Mouse (Mus musculus): ENCODE results near the gene Psmb2.

Gene Psmb2

DNA sequence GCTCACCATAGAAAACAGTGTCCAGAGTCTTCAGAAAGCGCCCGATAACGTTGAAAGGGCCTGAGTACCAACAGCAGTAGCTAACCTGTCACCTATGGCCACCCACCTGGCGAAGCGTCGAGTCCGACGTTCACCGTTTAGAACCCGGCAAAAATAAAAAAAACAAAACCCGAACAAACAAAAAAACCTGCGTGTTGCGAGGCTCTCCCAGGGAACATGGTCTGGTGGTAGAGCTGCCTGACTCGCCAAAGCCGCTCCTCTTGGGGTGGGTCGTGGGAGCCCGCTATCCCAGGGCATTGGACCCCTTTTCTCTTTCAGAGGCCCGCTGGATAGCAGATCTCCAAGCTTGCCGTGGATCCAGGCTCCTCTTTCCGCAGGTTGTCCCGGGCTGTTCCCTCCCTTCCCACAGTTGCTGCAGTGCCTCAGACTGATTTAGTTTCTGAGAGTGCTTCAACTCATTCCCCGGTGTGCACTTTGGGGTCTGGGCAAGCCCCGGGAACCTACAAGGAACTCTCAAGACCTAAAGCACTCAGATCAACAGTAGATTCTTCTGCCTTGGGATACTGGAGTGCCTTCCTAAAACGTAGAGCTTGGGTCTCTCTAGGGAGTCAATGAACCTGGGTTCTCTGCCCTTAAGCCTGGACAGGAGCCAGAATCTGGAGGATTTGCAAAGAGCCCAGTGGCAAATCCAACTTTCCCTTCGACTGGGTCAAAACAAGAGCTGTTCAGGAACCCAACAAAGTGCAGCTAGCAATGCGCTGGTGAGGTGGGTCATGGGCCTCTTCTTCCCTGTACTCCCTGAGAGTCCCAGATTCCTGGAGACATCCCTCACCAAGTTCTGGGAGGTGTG, 55.3 kb downstream of the Psmb2 start:
- DNase-seq = no peak

DNA sequence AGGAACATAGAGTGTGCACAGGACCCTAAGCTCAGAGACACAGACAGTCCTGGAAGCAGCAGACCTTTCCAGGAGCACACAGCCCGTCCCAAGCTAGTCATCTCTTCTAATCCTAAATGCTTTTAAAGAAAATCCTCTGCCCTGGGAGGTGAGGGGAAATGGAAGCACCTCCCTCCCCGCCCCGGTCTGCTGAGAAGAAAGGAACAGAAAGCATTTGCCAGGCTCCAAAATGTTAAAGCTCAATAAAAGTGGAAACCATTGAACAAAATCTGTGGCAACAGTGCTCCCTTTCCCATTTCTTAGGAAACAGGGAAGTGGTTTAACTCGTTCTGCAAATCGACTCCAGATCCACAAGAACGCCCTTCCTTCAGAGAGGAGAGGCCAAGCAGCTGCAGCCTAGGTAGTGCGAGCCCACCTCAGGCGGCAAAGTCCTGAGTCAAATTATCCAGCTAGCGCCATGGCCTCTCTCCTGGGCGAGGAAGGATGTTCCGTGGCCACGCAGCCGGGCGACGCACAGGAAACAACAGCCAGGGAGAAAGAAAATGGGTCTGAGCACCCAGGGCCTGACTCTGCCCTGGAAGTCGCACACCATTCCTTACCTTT, 56.7 kb downstream of the Psmb2 start:
- no peak for DNase-seq

DNA sequence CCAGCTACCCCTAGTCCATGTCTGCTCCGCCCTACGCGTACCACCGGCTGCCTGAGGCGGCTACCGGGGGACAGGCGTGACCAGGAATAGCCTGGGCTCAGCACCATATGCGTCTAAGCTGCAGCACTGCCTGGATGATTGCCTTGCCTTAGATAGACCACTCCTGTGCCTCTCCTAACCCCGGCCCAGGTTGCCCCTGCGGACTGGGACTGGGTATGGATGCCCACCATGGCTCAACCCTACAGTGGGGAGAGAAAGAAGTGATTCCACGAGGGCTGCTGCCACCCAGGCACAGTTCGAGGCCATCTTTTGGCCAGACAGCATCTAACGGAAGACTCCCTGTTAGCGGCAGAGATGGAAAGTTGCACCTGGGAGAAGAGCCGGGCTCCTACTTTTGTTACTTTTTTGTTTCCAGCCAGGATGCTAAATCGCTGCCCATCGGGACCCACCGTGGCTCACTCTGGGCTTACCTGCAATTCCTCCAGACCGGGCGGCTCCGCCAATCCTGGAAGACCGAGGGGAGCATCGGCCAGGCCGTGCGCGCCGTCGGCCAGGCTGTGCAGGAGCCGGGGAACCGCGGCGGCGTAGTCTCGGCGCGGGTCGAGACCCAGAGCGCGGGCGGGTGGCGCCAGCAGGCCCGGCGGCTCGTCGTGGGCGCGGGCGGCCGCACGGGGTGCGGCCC, 57.4 kb downstream of the Psmb2 start:
- DNase-seq = no peak

DNA sequence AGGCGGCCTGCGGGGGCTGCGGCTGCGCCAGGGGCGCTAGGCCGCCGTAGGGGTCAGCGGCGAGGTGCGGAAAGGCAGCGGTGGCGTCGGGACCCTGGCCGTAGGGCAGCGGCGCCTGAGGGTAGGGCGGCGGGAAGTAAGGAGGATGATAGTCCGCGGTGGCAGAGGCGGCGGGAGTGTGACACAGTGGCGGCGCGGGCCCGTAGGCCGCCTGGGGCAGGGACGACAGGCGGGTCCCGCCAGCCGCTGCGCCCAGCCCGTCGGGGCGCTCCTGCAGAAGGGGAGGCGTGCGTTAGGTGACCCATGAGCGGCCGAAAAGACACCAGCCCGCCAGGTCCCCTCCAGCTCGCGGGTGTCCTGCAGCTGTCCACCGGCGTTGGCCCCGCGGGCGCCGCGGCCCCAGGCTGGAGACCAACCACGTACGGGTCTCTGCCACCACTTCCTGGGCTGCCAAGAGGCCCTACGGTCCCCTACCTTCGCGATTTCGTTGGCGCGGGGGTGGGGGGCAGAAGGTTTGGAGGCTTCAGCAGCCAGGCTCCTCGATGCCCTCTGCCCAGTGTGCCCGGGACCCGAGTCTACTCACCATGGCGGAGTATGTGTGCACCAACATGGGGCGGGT, 58.1 kb downstream of the Psmb2 start:
- no peak for DNase-seq

DNA sequence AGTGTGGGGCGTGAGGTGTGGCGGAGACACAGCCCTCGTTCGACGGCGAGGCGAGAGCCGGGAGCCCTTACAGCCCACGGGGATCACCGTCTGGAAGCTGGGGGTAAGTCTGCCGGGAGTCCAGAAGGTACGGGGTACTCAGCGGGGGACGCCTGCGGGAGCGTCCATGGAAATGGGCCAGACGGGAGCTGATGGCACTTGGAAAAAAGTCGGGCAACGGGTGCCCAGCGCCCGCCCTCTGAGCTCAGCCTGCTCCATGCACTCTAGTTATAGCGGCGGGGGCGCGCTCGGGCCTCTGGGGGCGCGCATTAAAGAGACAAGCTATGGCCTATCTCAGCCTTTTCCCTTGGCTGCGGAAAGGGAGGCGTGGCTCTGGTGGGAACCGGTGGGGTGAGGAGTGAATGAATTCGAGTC, 58.6 kb downstream of the Psmb2 start, which contains the start of gene Tfap2e:
TSS of gene Tfap2e (minus strand) at position 240 of the 414 bp plus-strand sequence.
- DNase-seq = peak; percentile 57 to 60

DNA sequence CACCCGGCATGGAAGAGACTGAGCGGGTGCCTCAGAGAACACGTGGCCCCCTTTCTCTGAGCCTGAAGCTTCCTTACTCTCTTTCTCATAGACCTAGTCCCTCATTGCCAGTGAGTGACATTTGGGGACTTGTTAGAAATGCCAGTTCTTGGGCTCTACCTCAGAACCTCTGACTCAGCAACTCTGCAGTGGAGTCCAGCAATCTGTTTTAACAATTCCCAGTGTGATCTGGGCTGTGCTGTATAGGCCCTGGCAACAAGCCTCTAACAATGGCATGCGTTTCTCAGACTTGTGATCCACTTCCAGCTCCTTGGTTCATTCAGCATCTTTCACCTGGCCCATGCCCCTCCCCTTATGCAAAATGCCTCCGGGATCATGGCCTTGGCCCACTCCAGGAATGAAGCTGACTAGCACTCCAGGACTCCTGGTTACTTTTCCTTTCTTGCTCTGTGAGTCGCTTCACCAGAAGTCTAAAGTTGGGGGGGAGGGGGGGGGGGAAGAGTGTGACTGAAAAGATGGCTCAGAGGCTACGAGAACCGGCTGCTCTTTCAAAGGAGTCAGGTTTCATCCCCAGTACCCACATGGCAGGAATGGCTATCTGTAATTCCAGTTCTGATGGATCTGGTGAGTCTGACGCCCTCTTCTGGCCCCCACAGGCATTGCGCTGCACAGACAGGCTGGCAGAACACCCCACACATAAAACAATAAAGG, 62.7 kb downstream of the Psmb2 start:
- DNase-seq = no peak

DNA sequence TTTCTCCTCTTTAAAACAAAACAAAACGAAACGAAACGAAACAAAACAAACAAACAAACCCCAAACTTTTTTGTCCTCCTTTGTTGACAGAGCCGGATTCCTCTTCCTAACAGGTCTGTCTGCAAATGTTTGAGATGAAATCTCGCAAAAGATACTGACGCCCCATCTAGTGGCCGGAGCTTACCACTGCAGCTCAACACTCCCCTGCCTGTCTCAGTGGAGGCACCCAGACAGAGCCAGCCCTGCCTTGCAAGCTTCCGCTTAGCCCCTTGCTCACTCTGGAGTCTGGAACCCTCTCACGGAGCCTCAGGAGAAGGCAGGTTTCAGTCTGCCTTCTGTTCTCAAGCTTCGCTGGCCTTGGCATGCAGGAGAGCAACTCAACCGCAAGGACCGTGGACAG, 64.0 kb downstream of the Psmb2 start:
- peak; percentile 92 to 94 for DNase-seq

DNA sequence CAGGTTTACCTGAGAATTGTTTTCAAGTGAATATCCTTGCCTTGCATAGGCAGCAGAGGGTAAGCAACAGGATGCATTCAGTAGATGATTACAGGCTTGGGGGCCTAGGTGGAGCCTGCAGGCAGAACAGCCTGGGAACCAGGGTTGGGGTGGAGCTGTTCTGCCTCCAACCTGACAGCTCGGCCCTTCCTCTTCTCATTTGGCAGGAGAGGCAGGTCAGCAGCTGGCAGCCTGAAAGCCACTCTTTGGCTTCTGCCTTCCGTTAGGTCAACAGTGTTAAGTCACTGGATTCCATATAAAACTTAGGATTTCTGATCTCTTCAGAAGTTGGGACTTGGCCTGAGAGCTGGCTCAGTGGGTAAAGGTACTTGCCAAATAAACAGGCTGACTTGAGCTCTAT, 65.5 kb downstream of the Psmb2 start:
- DNase-seq = peak in 1 of 2 experiments; percentile 23

DNA sequence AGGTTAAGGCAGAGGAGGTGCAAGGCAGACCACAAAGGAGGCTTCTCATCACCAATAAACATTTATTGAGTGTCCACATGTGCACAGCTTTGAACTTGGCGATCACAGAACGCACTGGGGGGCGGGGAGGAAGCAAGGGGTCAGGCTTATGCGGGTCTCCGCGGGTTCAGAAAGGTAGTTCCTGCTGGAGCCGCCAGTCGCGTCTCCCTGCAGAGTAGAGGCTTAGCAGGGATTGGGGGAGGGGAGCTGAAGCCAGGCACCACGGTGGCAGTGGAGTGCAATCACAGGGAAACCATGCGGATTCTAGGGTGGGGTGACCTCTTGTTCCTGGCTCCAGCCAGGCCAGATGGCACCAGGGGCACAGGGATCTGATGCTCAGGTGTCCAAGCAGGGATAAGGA, 66.3 kb downstream of the Psmb2 start:
- DNase-seq = no peak

DNA sequence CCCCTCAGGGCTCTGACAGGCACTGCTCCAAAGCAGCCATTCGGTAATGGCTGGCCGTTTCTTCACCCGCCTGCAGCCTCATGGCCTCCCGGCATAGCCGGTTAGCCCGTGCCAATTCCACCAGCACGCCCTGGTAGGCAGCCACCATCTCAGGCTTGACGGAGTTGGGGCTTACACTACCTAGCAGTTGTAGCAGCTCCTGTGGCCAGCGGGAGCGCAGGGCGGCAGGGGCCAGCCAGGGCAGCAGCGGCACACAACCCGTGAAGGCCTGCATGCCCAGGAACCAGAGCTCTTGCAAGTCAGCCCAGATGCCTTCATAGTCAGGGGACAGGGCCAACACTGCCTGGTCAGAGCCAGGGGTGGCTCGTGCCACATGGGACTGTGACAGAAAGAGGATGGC, 67.4 kb downstream of the Psmb2 start:
- DNase-seq = peak; percentile 71 to 81

DNA sequence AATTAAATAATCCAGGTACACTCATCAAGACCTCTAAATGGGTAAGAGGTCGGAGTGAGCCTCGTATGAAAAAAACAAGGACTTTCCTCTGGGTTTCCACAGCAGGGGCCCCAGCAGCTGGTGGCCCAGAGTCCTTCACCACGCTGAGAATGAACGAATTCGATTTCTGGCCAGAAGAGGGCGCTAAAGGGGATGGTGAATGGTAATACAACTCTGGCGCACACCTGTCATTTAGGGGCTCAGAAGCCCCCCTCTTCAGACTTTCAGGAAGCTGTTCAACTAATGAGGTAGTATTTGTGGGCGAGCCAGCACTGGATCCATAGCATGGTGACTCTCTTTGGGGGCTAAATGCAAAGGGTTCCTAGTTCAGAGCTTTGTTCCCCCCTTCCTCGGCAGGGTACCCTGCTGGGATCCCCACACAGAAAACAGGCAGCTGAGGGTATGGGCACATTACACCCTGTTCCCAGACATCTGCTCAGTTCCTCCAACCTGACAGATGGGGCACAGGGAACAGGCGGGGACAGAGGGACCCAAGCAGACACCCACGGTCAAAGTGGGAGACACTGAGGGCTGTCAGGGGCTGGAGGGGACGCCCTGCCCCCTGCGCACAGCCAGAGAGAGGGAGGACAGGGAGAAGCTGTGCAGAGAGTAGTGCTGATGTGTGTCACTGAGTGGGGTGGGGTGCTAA, 68.2 kb downstream of the Psmb2 start:
- DNase-seq = peak; percentile 77 to 86

DNA sequence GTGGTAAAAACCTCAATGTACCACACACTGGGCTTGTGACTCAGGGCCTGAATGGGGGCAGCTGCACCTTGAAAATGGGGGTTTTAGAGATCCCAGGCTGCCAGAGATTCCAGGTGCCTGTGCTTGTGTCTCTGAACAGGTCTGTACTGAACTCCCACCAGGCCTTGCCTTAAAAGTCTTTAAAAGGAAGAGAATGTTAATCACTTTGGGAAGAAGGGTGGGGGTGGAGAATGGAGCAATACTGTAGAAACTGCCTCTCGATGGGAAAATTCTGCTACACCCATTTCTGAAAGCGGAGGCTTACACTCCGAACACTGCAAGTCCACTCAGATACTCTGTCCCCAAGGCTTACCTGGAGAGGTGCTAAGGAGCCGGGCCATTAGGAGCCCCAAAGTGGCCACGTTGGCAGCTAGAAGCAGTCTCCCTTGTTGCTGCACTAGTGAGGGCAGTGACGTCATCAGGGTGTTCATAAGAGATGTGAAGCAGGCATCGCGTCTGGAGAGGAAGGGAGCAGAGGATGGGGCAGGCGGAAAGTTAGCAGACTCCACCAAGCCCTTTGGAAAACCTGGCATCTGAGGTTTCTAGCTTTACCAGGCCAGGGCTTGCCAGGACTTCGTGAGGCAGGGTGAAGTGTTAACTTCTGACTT, 68.9 kb downstream of the Psmb2 start:
- peak in 1 of 2 experiments; percentile 31 for DNase-seq

DNA sequence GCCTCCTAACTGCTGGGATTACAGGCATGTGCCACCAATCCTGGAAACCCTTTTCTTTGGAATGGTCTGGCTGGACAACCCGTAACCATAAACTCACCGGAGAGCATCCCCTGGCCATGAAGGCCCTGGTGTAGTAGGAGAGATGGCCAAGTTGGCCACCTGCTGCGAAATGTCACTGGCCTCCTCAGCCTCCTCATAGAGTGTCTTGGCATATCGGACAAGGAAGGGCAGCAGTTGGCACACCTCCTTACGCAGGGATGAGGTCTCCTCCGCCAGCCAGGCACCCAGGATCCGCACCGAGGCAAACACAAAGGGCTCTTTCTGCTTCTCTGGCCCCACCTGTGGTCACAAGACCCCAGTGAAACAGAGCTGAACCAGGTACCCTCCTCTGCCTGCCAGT, 71.0 kb downstream of the Psmb2 start:
- DNase-seq = peak in 1 of 2 experiments; percentile 25

DNA sequence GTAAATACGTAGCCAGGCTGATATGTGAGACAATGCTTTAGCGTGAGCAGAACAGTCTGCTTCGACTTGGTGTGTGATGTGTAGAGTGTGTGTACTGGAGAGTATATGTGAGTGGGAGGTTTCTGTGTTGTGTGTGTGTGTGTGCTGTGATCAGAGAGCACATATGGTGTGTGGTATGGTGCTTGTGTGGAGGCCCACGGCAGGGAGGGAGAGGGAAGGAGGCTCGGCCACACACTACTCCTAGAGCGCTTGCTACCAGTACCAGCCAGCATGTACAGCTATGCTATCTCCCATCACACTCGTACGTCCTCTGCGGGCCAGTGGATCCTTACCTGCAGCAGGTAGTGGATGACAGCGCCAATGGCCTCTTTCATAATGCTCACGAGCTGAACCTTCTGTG, 72.1 kb downstream of the Psmb2 start:
- no peak for DNase-seq

DNA sequence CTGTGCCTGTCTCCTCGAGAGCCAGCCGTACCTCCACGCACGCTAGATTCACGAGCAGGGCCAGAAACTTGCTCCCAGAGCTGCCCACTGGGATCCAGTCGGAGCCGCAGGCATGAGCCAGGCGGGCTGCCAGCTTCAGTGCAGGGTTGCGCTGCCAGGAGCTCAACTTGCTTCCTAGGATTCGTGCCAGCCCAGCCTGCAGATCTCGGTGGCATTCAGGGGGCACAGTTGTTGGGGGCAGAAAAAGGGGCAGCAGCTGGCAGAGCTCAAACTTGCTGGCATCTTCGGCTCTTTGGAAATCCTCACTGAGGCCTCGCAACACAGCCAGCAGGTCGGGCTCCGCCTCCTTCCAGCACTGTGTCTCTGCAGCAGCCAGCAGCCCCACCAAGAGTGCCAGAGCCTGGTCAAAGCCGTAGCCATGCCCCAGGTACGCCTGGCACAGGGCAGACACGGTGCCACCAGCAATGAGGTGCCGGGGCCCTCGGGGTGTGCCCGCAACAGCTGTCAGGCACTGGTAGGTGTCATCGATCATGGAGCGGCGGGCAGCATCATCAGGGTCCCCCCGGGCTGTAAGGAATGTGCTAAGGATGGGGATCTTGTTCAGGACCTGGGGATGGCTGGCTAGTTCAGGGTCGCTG, 72.7 kb downstream of the Psmb2 start:
- DNase-seq = peak; percentile 88 to 94

DNA sequence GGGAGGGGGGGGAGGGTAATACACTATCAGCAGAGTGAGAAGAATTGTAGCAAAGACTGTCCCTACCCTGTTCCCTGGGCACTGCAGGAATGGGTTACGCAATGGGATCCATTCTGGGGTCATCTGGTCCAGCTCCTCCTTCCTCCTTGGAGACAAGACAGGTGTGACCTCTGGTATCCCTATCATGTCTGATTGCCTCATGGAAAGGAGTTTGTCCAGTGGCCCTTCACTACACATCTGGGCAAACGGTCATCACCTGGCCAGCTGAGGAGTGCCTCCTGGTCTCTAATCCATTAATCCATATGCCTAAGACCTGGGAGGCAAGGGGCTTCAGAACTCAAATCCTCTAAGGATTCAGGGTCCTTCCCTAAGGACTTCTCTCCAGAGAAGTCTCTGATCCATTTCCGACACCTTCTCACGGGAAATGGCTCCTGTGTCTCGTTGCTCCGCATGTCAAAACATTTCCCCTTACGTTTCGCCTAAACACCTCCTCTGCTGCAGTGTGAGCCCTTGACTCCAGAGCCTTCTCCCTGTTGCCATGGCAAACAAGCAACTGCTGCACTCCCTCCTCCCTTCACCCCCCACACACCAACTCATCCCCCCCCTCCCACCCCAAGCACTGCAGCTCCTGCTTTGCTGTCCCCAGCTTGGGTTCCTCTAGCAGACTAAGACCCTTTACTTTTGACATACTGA, 73.6 kb downstream of the Psmb2 start:
- DNase-seq = peak in 1 of 2 experiments; percentile 21

DNA sequence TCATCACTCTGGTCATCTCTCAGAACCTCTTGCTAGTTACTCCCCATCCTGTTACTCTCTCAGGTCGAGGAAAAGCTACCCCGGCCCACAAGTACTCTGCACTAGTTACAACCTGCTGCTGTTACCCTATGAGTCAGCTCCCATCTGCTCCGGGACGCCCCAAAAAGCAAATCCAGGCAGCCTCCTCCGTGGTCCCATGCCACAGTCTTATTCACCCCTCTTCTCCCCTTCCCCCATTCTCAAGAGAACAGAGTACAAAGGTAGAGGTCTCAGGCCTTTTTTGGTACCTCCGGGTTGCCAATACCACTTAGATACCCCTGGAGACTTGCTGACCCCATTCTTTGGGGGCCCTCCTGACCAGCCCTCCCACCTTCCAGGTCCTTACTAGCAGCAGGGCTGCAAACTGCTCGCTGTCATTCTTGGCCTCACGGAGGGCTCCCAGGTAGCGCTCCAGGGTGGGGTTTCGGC, 74.2 kb downstream of the Psmb2 start:
- no peak for DNase-seq

DNA sequence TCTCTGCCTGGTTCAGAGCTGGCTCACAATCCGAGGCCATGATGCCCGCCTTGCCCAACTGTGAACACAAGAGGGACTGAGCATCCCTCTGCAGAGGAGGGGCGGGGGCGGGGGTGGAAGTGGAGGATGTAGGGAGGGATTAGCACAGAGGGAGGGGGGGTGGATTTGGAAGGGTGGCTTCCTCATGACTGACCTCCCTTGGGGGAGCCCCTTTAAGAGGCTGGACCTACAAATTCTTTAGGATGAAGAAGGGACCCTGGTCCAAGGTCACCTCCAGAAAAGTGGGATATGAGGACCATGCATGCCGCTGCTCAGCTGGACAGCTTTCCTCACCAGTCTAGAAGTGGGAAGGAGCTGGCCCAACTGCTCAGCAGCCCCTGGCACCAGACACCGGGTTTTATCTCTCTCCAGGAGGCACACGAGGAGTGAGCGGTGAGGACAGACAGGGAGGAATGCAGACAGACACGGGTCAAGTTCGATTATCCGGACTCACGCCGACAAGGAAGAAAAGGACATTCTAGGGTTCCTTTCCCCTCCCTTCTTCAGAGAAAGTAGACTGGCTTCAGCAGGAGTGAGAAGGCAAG, 74.7 kb downstream of the Psmb2 start:
- peak; percentile 67 for DNase-seq

DNA sequence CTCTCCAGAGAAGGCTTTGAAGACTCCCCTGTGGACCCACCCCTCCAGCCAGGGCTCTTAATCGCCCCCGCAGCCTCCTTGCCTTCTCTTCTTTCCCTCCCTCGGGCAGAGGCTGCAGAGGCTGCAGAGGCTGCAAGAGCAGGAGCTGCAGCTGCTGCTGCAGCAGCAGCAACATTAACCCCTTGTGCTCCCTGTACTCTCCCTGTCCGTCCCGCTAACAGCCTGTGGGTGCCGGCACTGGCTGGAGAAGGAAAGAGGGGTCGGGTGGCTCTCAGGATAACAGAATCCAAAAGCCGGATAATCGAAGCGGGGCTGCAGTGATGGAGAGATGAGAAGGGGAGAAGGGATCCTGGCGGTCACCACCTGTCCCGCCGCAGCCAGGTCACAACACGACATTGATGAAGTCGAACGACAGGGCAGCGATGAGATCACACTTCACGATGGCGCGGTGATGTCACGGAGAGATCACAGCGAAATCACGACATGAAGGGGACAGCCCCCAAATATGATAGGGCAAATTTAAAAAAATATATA, 75.2 kb downstream of the Psmb2 start:
- DNase-seq = peak in 1 of 2 experiments; percentile 69
